Mouse (Mus musculus) left cerebral cortex, adult 18-20 months (tissue): ENCODE measurements around the gene Nelfa. TPM values are rescaled to one million over a fixed set of nuclear protein-coding genes. Genes with fewer than 3 reads are reported as not detected.

ENCODE experiments used
- microRNA-seq, 2 experiments: library from miRNA; unstranded; fragments of <30 nt; microRNA quantifications; one replicate each; pipeline ENCODE4 v1.2.0; 2021
- total RNA-seq, 2 experiments: library from RNA; stranded (reverse); gene quantifications; 2 replicates each; pipeline ENCODE4 v1.2.3; 2021

The Nelfa gene
- total RNA-seq, 2 experiments from 2014 or later, result 20.9 to 23.0 TPM

Small RNA genes lying within 50 kb of the gene (microRNA-seq; reads per million reads assigned to microRNA genes)
- 0.85 to 2.0 reads per million in 2 experiments for gene Mir7024

Other genes starting within 250 kb of the Nelfa start
- gene Fgfr3, start 214.7 kb downstream of the Nelfa start, total RNA-seq, result 100 to 1,000 TPM; 104 to 116 TPM
- gene Letm1, start 153.6 kb downstream of the Nelfa start, total RNA-seq, result 100 to 1,000 TPM in 1 of 2 experiments, 10 to 100 TPM in 1; 97.9 to 104 TPM
- 100 to 1,000 TPM; 153 to 164 TPM for gene Nsd2, start 115.7 kb downstream of the Nelfa start, total RNA-seq
- gene Gm1673, start 47.0 kb upstream of the Nelfa start, total RNA-seq, result 10 to 100 TPM; 81.6 to 83.0 TPM
- 100 to 1,000 TPM; 208 to 236 TPM for gene Nat8l, start 59.6 kb upstream of the Nelfa start, total RNA-seq
- gene Poln, start 233.0 kb upstream of the Nelfa start, total RNA-seq, result 1 to 10 TPM; 1.6 TPM
- 1 to 10 TPM; 7.8 to 8.6 TPM for gene Haus3, start 233.1 kb upstream of the Nelfa start, total RNA-seq